Mouse (Mus musculus) bone marrow, adult 2 months (tissue): ENCODE results near the gene Apol7a. TPM values are rescaled to one million over a fixed set of nuclear protein-coding genes. Genes with fewer than 3 reads are reported as not detected.
"Not testable (repeated sequence)": the region's sequence is repeated elsewhere in the genome, so short reads cannot be mapped to it uniquely, and the experiment has no call there.

Experiments
- H3K27ac ChIP-seq: fragments of 200-500 bp; 2 replicates; pipeline ENCODE4 v1.5.1; 2012; ENCODE audit warnings: low read depth, mild to moderate bottlenecking, control low read depth, inconsistent platforms, low read length; ENCODE audit not compliant: control insufficient read depth, poor library complexity, insufficient read depth
- H3K4me1 ChIP-seq: fragments of 200-500 bp; 2 replicates; pipeline ENCODE4 v1.6.1; 2011; ENCODE audit warnings: low read length; ENCODE audit not compliant: control insufficient read depth, insufficient read depth
- H3K4me3 ChIP-seq: fragments of 200-500 bp; replicated peaks from 2 replicates; pipeline ENCODE3; 2011; ENCODE audit warnings: mild to moderate bottlenecking, low read depth, low read length, control low read depth; ENCODE audit not compliant: control insufficient read depth
- CTCF ChIP-seq: fragments of 200-500 bp; IDR thresholded peaks from 2 replicates; pipeline ENCODE4 v1.5.1; 2011; ENCODE audit warnings: low read length, control low read depth; ENCODE audit not compliant: control insufficient read depth, insufficient read depth
- POLR2A ChIP-seq: fragments of 200-500 bp; IDR thresholded peaks from 2 replicates; pipeline ENCODE4 v1.6.1; 2011; ENCODE audit warnings: low read depth, mild to moderate bottlenecking, control low read depth, low read length, borderline replicate concordance; ENCODE audit not compliant: control insufficient read depth
- WGBS: fragments of 180-500 bp; shearing (Covaris S2); methylation state at CpG from one replicate; pipeline ENCODE4 v1.1.7; 2018; 5-methylcytosine and 5-hydroxymethylcytosine counted together
- polyA plus RNA-seq: library from polyadenylated mRNA; stranded (reverse); fragments of >200 nt; gene quantifications from 2 replicates; pipeline ENCODE4 v1.2.4, GENCODE M21; 2011; ENCODE audit warnings: low replicate concordance; ENCODE audit not compliant: missing spikeins, insufficient read depth, insufficient read length

The Apol7a gene
- polyA plus RNA-seq, 1 experiment: not detected

DNA sequence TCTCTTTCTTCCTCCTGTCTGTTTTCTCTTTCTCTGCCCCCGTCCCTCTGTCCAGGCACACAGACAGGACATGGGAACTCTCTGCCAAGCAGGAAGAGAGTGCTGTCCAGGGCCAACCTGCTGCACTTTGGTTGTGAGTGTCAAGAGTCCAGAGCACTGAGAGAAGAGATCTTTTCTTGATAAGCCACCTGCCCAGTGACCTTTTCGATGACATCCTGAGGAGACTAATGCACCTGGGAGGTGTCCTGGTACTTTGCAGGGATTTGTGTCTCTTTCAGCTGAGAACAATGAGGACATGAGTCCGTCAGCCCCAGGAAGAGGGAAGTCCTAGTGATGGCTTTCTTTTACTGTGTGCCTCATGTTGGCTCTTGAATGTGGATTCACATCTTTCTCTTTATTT lies 5.1 kb downstream of the Apol7a start:
- H3K27ac ChIP-seq, H3K4me1 ChIP-seq, H3K4me3 ChIP-seq: not testable (repeated sequence)
- 42% methylated on average over 3 of the region's 3 CpGs for WGBS

DNA sequence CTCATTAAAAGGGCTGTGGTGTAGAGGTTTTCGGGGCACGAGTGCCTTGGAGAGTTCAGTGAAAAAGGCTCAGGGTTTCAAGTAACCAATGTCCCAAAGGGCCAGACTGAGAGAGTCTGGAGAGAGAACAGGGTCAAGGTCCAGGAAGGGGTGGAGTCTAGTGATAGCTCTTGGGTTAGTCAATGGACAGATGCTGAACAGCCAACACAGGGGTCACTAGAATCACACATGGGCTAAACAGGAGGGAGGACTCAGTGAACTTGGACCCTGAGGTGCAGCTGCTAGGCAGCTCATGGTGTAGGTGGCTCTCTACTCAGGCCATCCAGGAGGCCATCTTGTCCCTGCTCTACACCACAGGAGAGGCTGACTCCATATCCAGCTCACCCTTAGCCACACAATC lies 11.4 kb downstream of the Apol7a start:
- Histone ChIP-seq H3K4me1 (no peaks in the 10 kb centered on the region), H3K27ac (no peak overlapping the region), H3K4me3 (no peak overlapping the region)
- no peak for TF ChIP-seq CTCF
- TF ChIP-seq POLR2A: no peak
- 85% methylated on average over 2 of the region's 2 CpGs for WGBS

GRCm38 (mm10) chr15:77384340-77385030 lies 14.4 kb downstream of the Apol7a start:
- H3K27ac ChIP-seq: no peak overlapping the region
- WGBS: 83% methylated on average over 7 of the region's 7 CpGs
- no peaks in the 10 kb centered on the region for H3K4me1 ChIP-seq
- H3K4me3 ChIP-seq: no peak overlapping the region
- TF ChIP-seq CTCF (no peak), POLR2A (no peak)

DNA sequence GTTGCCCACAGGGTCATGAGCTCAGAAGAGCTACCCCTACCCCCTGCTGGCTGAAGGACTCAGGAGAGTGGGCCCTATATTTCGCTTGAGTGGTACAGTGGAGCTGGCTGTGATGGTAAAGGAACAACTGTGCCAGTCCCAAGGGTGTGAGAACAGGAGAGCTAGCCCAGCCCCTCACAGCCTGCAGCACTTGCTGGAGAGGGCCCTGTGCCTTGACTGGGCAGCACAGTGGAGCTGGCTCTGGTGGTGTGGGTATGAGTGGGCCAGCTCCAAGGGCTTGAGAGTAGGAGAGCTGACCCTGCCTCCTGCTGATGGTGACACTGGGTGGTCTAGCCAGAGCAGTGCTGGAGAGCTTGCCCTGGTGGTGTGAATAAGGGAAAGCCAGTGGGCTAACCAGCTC lies 16.0 kb downstream of the Apol7a start:
- Histone ChIP-seq H3K27ac (no peak overlapping the region), H3K4me1 (no peaks in the 10 kb centered on the region), H3K4me3 (no peak overlapping the region)
- TF ChIP-seq CTCF (no peak), POLR2A (no peak)
- WGBS: 43% methylated on average over 1 of the region's 1 CpGs

GRCm38 (mm10) chr15:77382271-77382850 lies 16.5 kb downstream of the Apol7a start:
- WGBS: 76% methylated on average over 11 of the region's 11 CpGs

GRCm38 (mm10) chr15:77381481-77381880 lies 17.4 kb downstream of the Apol7a start:
- WGBS: 64% methylated on average over 6 of the region's 6 CpGs
- H3K4me1 ChIP-seq: no peaks in the 10 kb centered on the region
- TF ChIP-seq CTCF: no peak
- TF ChIP-seq POLR2A: no peak
- H3K27ac ChIP-seq: no peak overlapping the region
- H3K4me3 ChIP-seq: no peak overlapping the region

More at GRCm38 (mm10) chr15:77382271-77382850, 16.5 kb downstream of the Apol7a start:
- no peak overlapping the region for H3K4me3 ChIP-seq
- TF ChIP-seq POLR2A (no peak), CTCF (no peak)
- no peak overlapping the region for H3K27ac ChIP-seq
- H3K4me1 ChIP-seq: no peaks in the 10 kb centered on the region

GRCm38 (mm10) chr15:77379921-77380320 lies 19.0 kb downstream of the Apol7a start:
- Histone ChIP-seq H3K27ac (no peak overlapping the region), H3K4me3 (no peak overlapping the region), H3K4me1 (no peaks in the 10 kb centered on the region)
- no peak for TF ChIP-seq POLR2A
- TF ChIP-seq CTCF: no peak
- WGBS: 50% methylated on average over 4 of the region's 4 CpGs

DNA sequence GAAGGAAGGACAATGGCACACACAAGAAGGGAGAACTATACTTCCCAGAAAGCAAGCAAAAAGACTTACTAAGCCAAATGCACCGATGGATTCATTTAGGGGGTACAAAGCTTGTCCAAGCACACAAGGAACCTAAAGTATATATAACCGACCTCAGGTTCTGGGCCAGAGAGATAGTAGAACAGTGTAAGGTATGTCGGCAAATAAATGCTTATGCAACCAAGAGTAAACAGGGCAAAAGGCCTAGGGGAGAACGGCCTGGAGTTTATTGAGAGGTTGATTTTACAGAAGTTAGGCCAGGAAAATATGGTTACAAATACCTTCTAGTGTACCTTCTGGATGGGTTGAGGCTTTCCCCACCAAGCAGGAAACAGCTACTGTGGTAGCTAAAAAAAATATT lies 21.5 kb downstream of the Apol7a start:
- no peak overlapping the region for H3K27ac ChIP-seq
- no peak overlapping the region for H3K4me3 ChIP-seq
- TF ChIP-seq CTCF (no peak), POLR2A (no peak)
- WGBS: 86% methylated on average over 4 of the region's 4 CpGs
- no peaks in the 10 kb centered on the region for H3K4me1 ChIP-seq

DNA sequence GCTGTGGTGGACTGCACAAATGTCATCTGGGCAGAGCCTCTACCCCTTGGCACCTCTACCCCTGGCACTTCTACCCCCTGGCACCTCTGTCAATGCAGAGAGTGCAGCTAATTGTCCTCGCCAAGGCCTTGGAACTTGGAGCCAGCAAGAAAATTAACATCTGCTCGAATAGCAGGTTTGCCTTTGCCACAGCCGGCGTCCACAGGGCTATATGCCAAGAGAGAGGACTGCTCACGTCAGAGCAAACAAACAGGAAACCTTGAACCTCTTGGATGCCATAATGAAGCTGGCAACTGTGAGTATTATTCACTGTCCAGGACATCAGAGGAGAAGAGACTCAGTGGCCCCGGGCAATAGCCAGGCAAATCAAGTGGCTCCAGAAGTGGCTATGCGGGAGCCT lies 22.0 kb downstream of the Apol7a start:
- TF ChIP-seq POLR2A: no peak
- TF ChIP-seq CTCF: no peak
- WGBS: 81% methylated on average over 7 of the region's 7 CpGs
- no peak overlapping the region for H3K27ac ChIP-seq

More for the DNA sequence above, 22.0 kb downstream of the Apol7a start:
- Histone ChIP-seq H3K4me1 (no peaks in the 10 kb centered on the region), H3K4me3 (no peak overlapping the region)
